Mouse (Mus musculus) midbrain, embryonic 10.5 days (tissue): ENCODE measurements around the gene Dicer1. TPM values are rescaled to one million over a fixed set of nuclear protein-coding genes. Genes with fewer than 3 reads are reported as not detected.

Source experiments
- DNase-seq: peaks from one replicate; pipeline ENCODE4 v3.0.0-alpha.2; 2017; ENCODE audit warnings: low spot score
- H3K27ac ChIP-seq: fragments of 300-500 bp; sonication (generic); replicated peaks from 2 replicates; pipeline ENCODE4 v1.5.1; 2016; ENCODE audit warnings: mild to moderate bottlenecking
- H3K27me3 ChIP-seq: fragments of 300-500 bp; sonication (generic); 2 replicates; pipeline ENCODE4 v1.6.1; 2016; ENCODE audit warnings: low read depth, mild to moderate bottlenecking; ENCODE audit not compliant: poor library complexity, severe bottlenecking
- H3K36me3 ChIP-seq: fragments of 300-500 bp; sonication (generic); 2 replicates; pipeline ENCODE4 v1.6.1; 2016; ENCODE audit warnings: mild to moderate bottlenecking, moderate library complexity
- H3K4me1 ChIP-seq: fragments of 300-500 bp; sonication (generic); 2 replicates; pipeline ENCODE4 v1.6.1; 2016
- H3K4me3 ChIP-seq: fragments of 300-500 bp; sonication (generic); 2 replicates; pipeline ENCODE4 v1.5.1; 2016; ENCODE audit warnings: mild to moderate bottlenecking, moderate library complexity
- H3K9me3 ChIP-seq: fragments of 300-500 bp; sonication (generic); replicated peaks from 2 replicates; pipeline ENCODE4 v1.6.1; 2016; ENCODE audit warnings: mild to moderate bottlenecking
- WGBS: fragments of 180-500 bp; shearing (Covaris S2); methylation state at CpG from one replicate; pipeline ENCODE4 v1.1.7; 2016; 5-methylcytosine and 5-hydroxymethylcytosine counted together
- polyA plus RNA-seq: library from polyadenylated mRNA; unstranded; fragments of >200 nt; fragmentation: Nextera tagmentation; extraction: Ambion mirVana; gene quantifications from 2 replicates; pipeline ENCODE4 v1.2.1, GENCODE M21; 2016

Gene Dicer1
- polyA plus RNA-seq, 1 experiment from 2014 or later, result 39.1 TPM

GRCm38 (mm10) chr12:104763918-104764317 is 12.2 kb upstream of the Dicer1 start:
- no peaks in the 10 kb centered on the region for H3K36me3 ChIP-seq
- no peaks in the 10 kb centered on the region for H3K9me3 ChIP-seq
- peak overlapping the region; percentile 60; the same call in 1 of the 2 replicates for H3K27ac ChIP-seq
- no peak overlapping the region for H3K4me3 ChIP-seq
- WGBS, result 37% methylated on average over 6 of the region's 6 CpGs
- DNase-seq, result no peak
- H3K27me3 ChIP-seq, result no peaks in the 10 kb centered on the region
- peaks cover 29% of the 10 kb centered on the region for H3K4me1 ChIP-seq

GRCm38 (mm10) chr12:104761411-104761810 is 9.7 kb upstream of the Dicer1 start:
- Histone ChIP-seq H3K9me3 (no peaks in the 10 kb centered on the region), H3K36me3 (no peaks in the 10 kb centered on the region), H3K4me3 (no peak overlapping the region), H3K27me3 (no peaks in the 10 kb centered on the region), H3K27ac (no peak overlapping the region), H3K4me1 (peaks cover 17% of the 10 kb centered on the region)
- 86% methylated on average over 8 of the region's 8 CpGs for WGBS
- no peak for DNase-seq

GRCm38 (mm10) chr12:104758066-104758465 is 6.3 kb upstream of the Dicer1 start:
- 92% methylated on average over 7 of the region's 7 CpGs for WGBS
- H3K4me1 ChIP-seq, result peaks cover 13% of the 10 kb centered on the region
- H3K36me3 ChIP-seq, result no peaks in the 10 kb centered on the region
- no peaks in the 10 kb centered on the region for H3K27me3 ChIP-seq
- H3K4me3 ChIP-seq, result no peak overlapping the region
- no peak overlapping the region for H3K27ac ChIP-seq
- H3K9me3 ChIP-seq, result no peaks in the 10 kb centered on the region
- DNase-seq, result no peak

- no peaks in the 10 kb centered on the region for H3K9me3 ChIP-seq
- peaks cover 55% of the 10 kb centered on the region for H3K4me1 ChIP-seq
- no peak for DNase-seq
- no peaks in the 10 kb centered on the region for H3K27me3 ChIP-seq
- H3K4me3 ChIP-seq, result no peak overlapping the region
- H3K36me3 ChIP-seq, result peaks cover 11% of the 10 kb centered on the region
- WGBS, result 79% methylated on average over 4 of the region's 4 CpGs
- H3K27ac ChIP-seq, result no peak overlapping the region
These were observed 1.9 kb upstream of the Dicer1 start for GRCm38 (mm10) chr12:104753686-104754085.

GRCm38 (mm10) chr12:104751331-104751813 is 380 bp downstream of the Dicer1 start:
- Histone ChIP-seq H3K36me3 (peaks cover 16% of the 10 kb centered on the region), H3K27me3 (no peaks in the 10 kb centered on the region), H3K9me3 (no peaks in the 10 kb centered on the region), H3K4me1 (peaks cover 65% of the 10 kb centered on the region), H3K27ac (peak overlapping the region; percentile 98), H3K4me3 (peak overlapping the region; percentile 95)
- DNase-seq, result peak; percentile 64
- WGBS, result under 1% methylated on average over 52 of the region's 52 CpGs

GRCm38 (mm10) chr12:104748946-104749345 is 2.8 kb downstream of the Dicer1 start:
- Histone ChIP-seq H3K27ac (no peak overlapping the region), H3K9me3 (no peaks in the 10 kb centered on the region), H3K27me3 (no peaks in the 10 kb centered on the region), H3K4me3 (no peak overlapping the region), H3K36me3 (peaks cover 30% of the 10 kb centered on the region), H3K4me1 (peaks cover 65% of the 10 kb centered on the region)
- no peak for DNase-seq
- WGBS, result 91% methylated on average over 2 of the region's 2 CpGs

DNA sequence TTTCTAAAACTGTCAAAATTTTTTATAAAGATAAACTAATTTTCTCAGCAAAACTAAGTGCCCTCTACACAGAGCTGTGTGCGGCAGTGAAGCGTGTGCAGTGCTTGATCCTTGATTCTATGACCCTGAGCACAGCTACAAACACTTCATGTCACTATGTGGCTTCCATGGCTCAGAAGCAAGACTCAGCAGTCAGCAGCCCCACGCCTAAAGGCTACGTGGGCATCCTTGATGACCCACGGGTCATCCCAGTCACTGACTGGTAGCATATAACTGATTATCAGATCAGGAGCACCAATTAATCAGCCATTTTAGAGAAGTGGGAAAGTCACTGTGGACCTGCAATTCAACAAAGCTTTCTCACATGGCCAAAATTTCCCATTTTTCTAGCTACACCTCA is 4.5 kb downstream of the Dicer1 start:
- H3K9me3 ChIP-seq, result no peaks in the 10 kb centered on the region
- peaks cover 32% of the 10 kb centered on the region for H3K36me3 ChIP-seq
- 90% methylated on average over 5 of the region's 5 CpGs for WGBS
- peaks cover 69% of the 10 kb centered on the region for H3K4me1 ChIP-seq
- H3K4me3 ChIP-seq, result no peak overlapping the region
- DNase-seq, result no peak
- H3K27me3 ChIP-seq, result no peaks in the 10 kb centered on the region
- no peak overlapping the region for H3K27ac ChIP-seq

DNA sequence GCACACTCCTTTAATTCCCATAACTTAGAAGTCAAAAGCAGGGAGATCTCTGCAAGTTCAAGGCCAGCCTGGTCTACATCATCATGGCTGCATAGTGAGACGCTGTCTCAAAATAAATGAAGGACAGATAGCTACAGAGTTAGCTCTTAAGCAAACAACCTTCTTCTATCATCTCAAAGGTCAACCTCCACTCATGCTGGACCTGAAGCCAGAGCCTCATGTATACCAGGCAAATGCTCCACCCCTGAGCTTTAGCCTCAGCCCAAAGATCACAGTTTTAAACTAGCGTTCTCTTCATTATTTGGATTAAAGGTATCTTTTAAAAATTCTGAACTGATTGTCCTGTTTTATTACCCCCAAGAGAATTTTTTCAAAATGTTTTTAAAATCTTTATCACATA is 5.2 kb downstream of the Dicer1 start:
- 91% methylated on average over 2 of the region's 2 CpGs for WGBS
- H3K27me3 ChIP-seq, result no peaks in the 10 kb centered on the region
- DNase-seq, result no peak
- no peak overlapping the region for H3K4me3 ChIP-seq
- peaks cover 32% of the 10 kb centered on the region for H3K36me3 ChIP-seq
- no peak overlapping the region for H3K27ac ChIP-seq
- H3K9me3 ChIP-seq, result no peaks in the 10 kb centered on the region
- peaks cover 71% of the 10 kb centered on the region for H3K4me1 ChIP-seq

- H3K4me3 ChIP-seq, result no peak overlapping the region
- H3K27ac ChIP-seq, result no peak overlapping the region
- WGBS, result 74% methylated on average over 4 of the region's 4 CpGs
- no peaks in the 10 kb centered on the region for H3K27me3 ChIP-seq
- H3K9me3 ChIP-seq, result no peaks in the 10 kb centered on the region
- DNase-seq, result no peak
- H3K4me1 ChIP-seq, result peaks cover 68% of the 10 kb centered on the region
- peaks cover 21% of the 10 kb centered on the region for H3K36me3 ChIP-seq
These were observed 8.1 kb downstream of the Dicer1 start for GRCm38 (mm10) chr12:104743687-104744086.

DNA sequence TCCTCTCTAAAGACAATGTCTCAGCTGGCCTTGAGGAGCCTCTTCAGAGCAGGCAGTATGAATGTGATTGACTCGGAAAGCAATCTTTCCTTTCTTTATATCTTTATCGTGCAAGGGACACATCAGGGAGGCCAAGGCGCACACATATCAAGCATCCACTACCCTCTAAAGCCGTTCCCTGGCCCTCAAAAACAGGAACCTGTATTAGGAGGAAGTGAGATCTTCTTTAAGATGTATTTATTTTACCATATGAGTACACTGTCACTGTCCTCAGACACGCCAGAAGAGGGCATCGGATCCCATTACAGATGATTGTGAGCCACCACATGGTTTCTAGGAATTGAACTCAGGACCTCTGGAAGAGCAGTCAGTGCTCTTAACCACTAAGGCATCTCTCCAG is 9.5 kb downstream of the Dicer1 start:
- Histone ChIP-seq H3K4me1 (peaks cover 70% of the 10 kb centered on the region), H3K4me3 (no peak overlapping the region), H3K27ac (no peak overlapping the region), H3K9me3 (no peaks in the 10 kb centered on the region), H3K27me3 (no peaks in the 10 kb centered on the region), H3K36me3 (peaks cover 23% of the 10 kb centered on the region)
- no peak for DNase-seq
- WGBS, result 85% methylated on average over 6 of the region's 6 CpGs

DNA sequence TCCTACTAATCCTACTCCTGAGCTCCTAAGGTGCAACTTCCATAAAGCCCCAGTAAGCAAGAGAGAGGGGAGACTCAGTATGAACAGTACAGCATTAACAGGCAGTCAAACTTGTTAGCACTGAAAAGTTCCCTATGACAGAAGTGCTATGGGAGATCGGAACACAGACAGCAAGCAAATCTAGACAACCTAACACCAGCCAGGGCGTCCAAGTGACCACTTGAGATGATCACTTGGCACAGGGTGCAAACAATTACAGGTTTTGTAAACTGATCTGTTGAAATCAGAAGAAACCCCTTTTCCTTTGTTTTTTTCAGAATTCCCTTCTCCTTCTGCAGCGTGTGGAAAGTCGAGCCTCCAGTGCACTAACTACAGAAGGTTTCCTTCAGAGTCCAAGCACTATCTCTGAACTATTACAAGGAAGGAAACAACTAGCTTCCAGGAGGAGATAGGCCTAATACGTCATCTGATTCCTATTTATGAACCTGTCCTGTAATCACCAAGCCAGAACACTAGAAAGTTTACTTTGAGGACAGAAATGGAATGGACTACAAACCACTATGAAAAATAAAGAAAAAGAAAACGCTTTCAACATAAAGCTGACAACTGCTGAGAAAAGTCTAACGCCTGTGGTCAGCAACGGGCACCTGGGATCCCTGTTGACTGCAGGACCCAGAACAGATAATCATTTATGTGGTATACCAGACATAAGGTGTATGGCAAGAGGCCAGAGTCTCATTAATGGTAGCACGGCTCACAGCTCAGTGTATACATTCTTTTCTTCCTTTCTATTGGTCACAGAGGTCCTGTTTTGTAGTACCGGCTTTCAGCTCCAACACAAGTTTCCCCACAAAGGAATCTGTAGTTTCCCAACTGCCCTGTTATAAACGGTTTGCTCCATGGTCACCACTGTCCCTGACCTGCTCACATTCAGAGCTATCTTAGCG is 10.6 kb downstream of the Dicer1 start:
- WGBS, result 84% methylated on average over 12 of the region's 12 CpGs
- peaks cover 78% of the 10 kb centered on the region for H3K4me1 ChIP-seq

DNA sequence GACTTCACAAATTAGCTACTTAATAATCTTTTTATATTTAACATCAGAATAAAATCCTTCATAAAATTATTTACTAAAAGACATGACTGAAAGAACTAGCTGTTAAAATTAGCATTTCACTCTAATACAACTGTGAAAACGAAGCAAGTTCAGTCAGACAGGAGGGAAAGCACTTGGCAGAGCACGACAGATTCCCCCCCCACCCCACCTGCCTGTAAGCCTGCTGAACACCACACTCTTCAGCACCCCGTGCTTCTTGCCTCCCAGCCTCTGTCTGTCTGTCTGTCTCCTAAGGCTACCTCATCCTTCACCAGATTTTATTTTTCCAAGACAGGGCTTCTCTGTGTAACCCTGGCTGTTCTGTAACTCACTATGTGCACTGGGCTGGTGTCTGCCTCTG is 12.8 kb downstream of the Dicer1 start:
- Histone ChIP-seq H3K36me3 (peaks cover 19% of the 10 kb centered on the region), H3K27ac (no peak overlapping the region), H3K27me3 (peaks cover 5% of the 10 kb centered on the region; the same call in 1 of the 2 replicates), H3K4me3 (no peak overlapping the region), H3K9me3 (no peaks in the 10 kb centered on the region), H3K4me1 (peaks cover 93% of the 10 kb centered on the region)
- DNase-seq, result no peak
- 81% methylated on average over 3 of the region's 3 CpGs for WGBS

More for the DNA sequence above, 10.6 kb downstream of the Dicer1 start:
- H3K4me3 ChIP-seq, result no peak overlapping the region
- no peaks in the 10 kb centered on the region for H3K9me3 ChIP-seq
- no peaks in the 10 kb centered on the region for H3K27me3 ChIP-seq
- H3K36me3 ChIP-seq, result peaks cover 21% of the 10 kb centered on the region
- H3K27ac ChIP-seq, result no peak overlapping the region
- no peak for DNase-seq

- no peak overlapping the region for H3K27ac ChIP-seq
- H3K27me3 ChIP-seq, result peaks cover 9% of the 10 kb centered on the region; the same call in 1 of the 2 replicates
- H3K4me1 ChIP-seq, result peaks cover 93% of the 10 kb centered on the region
- WGBS, result 63% methylated on average over 9 of the region's 9 CpGs
- H3K36me3 ChIP-seq, result peaks cover 22% of the 10 kb centered on the region
- DNase-seq, result no peak
- no peaks in the 10 kb centered on the region for H3K9me3 ChIP-seq
- no peak overlapping the region for H3K4me3 ChIP-seq
These were observed 13.3 kb downstream of the Dicer1 start for GRCm38 (mm10) chr12:104738446-104738845.
